Mouse (Mus musculus) 3134 (cell line): ENCODE measurements at regions not wholly inside any gene's neighbourhood (a gene's known extent, or its start where the extent isn't known, plus 50 kb on each side); places are given as distances from the start of the nearest gene placed in this dataset.

ENCODE experiments used
- DNase-seq: peaks from one replicate; pipeline ENCODE4 v3.0.0-alpha.2; 2011; ENCODE audit warnings: low spot score; ENCODE audit not compliant: insufficient read length; ENCODE audit errors: extremely low read depth

- DNase-seq = no peak
Measured at GRCm38 (mm10) chr13:47397726-47398350, 275.4 kb downstream of the Rnf144b start.

GRCm38 (mm10) chr13:47398976-47399375 lies 276.5 kb downstream of the Rnf144b start:
- DNase-seq = no peak

GRCm38 (mm10) chr13:47413261-47413660 lies 290.8 kb downstream of the Rnf144b start:
- no peak for DNase-seq

GRCm38 (mm10) chr13:47413940-47414339 lies 291.5 kb downstream of the Rnf144b start:
- no peak for DNase-seq

GRCm38 (mm10) chr13:47429856-47430365 lies 307.5 kb downstream of the Rnf144b start:
- no peak for DNase-seq

- no peak for DNase-seq
Measured at GRCm38 (mm10) chr13:47430409-47430808, 308.0 kb downstream of the Rnf144b start.

GRCm38 (mm10) chr13:47435631-47436030 lies 313.2 kb downstream of the Rnf144b start:
- peak; percentile 48 for DNase-seq

- peak; percentile 70 for DNase-seq
Measured at GRCm38 (mm10) chr13:47444876-47445275, 322.4 kb downstream of the Rnf144b start.

GRCm38 (mm10) chr13:47452186-47452760 lies 329.8 kb downstream of the Rnf144b start:
- no peak for DNase-seq

GRCm38 (mm10) chr13:47462148-47462547 lies 339.7 kb downstream of the Rnf144b start:
- DNase-seq = no peak

GRCm38 (mm10) chr13:47471543-47472213 lies 349.2 kb downstream of the Rnf144b start:
- no peak for DNase-seq

GRCm38 (mm10) chr13:47480159-47480558 lies 357.7 kb downstream of the Rnf144b start:
- DNase-seq = no peak

- DNase-seq = no peak
Measured at GRCm38 (mm10) chr13:47484819-47485218, 362.4 kb downstream of the Rnf144b start.

GRCm38 (mm10) chr13:47486111-47486510 lies 363.7 kb downstream of the Rnf144b start:
- no peak for DNase-seq

GRCm38 (mm10) chr13:47486658-47487057 lies 364.2 kb downstream of the Rnf144b start:
- no peak for DNase-seq

- DNase-seq = no peak
Measured at GRCm38 (mm10) chr13:47505380-47505955, 383.0 kb downstream of the Rnf144b start.

- peak; percentile 35 for DNase-seq
Measured at GRCm38 (mm10) chr13:47532935-47533334, 410.5 kb downstream of the Rnf144b start.

- DNase-seq = no peak
Measured at GRCm38 (mm10) chr13:47537156-47537555, 414.7 kb downstream of the Rnf144b start.

GRCm38 (mm10) chr13:47549626-47550025 lies 427.2 kb downstream of the Rnf144b start:
- no peak for DNase-seq

GRCm38 (mm10) chr13:47552251-47552650 lies 429.8 kb downstream of the Rnf144b start:
- peak; percentile 46 for DNase-seq

GRCm38 (mm10) chr13:47554198-47554597 lies 431.7 kb downstream of the Rnf144b start:
- DNase-seq = no peak
